ENCODE assay signal across 24 mouse cellular contexts in the genomic region with DNA sequence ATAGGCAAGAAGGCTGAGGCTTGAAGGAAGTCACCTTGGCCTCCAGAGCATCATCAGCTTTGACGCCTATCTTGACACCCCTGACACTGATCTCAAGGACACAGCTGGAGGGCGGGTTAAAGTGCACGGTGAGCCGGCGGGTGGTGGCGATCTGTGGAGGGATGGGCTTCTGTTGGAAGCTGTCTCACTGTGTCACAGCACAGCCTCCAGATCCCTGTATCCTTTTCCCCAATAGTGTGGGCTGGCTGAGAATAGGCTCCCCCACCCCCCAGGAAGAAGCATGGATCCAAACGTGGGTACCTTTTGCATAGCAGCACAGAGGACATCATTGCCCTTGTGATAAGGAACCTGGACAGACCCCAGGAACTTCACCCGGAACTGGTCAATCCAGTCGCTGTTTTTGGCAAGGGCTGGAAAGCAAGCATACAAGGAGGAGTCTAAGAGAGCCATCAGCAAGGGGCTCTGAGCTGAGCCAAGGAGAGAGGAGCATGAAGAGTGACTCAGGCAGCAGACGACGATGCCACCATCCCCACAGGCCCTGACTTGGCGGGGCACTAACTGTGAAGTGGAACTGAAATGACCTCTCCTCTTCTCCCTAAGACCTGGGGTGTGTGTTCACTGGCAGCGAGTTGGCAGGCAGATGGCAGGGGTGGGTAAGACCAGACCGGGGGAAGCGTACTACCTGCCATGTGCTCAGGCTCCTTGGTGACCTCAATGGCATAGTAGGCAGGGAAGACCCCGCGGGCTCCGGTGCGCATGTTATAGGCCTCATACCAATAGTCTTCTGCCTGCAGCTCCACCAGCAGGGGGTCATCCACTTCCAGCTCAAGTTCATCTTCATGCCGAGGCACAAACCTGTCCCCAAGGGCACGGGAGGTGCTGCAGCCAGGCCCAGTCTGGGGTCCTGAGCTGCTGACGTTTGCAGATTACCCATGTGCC. TPM values are rescaled to one million over a fixed set of nuclear protein-coding genes. Genes with fewer than 3 reads are reported as not detected.
DNase-seq lines count a peak whose midpoint lies in the region; ATAC-seq and TF ChIP-seq lines count a peak whose summit lies in the region.
"Had no signal": no experiment of that assay in that cellular context is flagged by ENCODE, and none has a peak within 500 bp of the region (broad histone marks: within the 10 kb centered on the region; RNA-seq: fewer than 3 reads in every experiment).

No protein-coding gene starts in this region.

- no peaks in the 10 kb centered on the region for H3K9me3 ChIP-seq in E14TG2a.4 (ENCODE audit: low read length)
- H3K9me3 ChIP-seq: heart, embryonic 10.5 days; limb, embryonic 10.5 days; limb, embryonic 15.5 days; liver, embryonic 15.5 days; midbrain, embryonic 12.5 days had no signal

- H3K36me3 ChIP-seq in E14TG2a.4 (ENCODE audit: insufficient read depth, low read length): peaks cover 67% of the 10 kb centered on the region

- no peak overlapping the region for H3K4me3 ChIP-seq in cerebellum, adult 2 months (replicated peaks; ENCODE audit: insufficient read depth, low read depth, low read length)
- 0 out of 2 replicates have a peak overlapping the region, but pooled peaks have one; percentile 4 for H3K4me3 ChIP-seq in layer of hippocampus, adult 2 months
- H3K4me3 ChIP-seq in E14TG2a.4 (replicated peaks; ENCODE audit: low read length): peak overlapping the region; percentile 20; the same call in 1 of the 2 replicates
- H3K4me3 ChIP-seq: heart, embryonic 10.5 days; limb, embryonic 10.5 days; limb, embryonic 15.5 days; liver, embryonic 15.5 days; midbrain, embryonic 12.5 days had no signal

- ATAC-seq in cerebellum, adult (ENCODE audit: insufficient number of reproducible peaks, low FRiP score, low TSS enrichment): no peak
- 0 out of 2 replicates have a peak, but pooled peaks have one; percentile 14 for ATAC-seq in megakaryocyte-erythroid progenitor cell, adult 5-6 weeks (replicated peaks; ENCODE audit: low FRiP score, low TSS enrichment, poor library complexity, severe bottlenecking)
- ATAC-seq: forebrain, embryonic 14.5 days; intestine, postnatal 0 days had no signal

- TF ChIP-seq POLR2A in cerebellum, adult 2 months (IDR thresholded peaks at IDR 0.05; ENCODE audit: borderline replicate concordance, insufficient read depth, low read length): no peak

- DNase-seq in cerebellum, adult 2 months: peak in 1 of 2 experiments; percentile 58
- no peak for DNase-seq in layer of hippocampus, adult 2 months (ENCODE audit: low spot score in 2 of 2)
- no peak for DNase-seq in layer of hippocampus, adult 18-20 months (ENCODE audit: low spot score in 2 of 2)
- no peak for DNase-seq in left cerebral cortex, adult 11 months (ENCODE audit: low spot score)
- DNase-seq: adrenal gland, postnatal 25 days; gastrocnemius, postnatal 14 days; heart, postnatal 36 days; kidney, adult 9 months; kidney, postnatal 10 days; lung, postnatal 36 days; thymus, postnatal 14 days had no signal

- H3K27ac ChIP-seq in cerebellum, adult 2 months (ENCODE audit: insufficient read depth, low read length): peak overlapping the region; percentile 5
- H3K27ac ChIP-seq in layer of hippocampus, adult 2 months: peak overlapping the region; percentile 96
- H3K27ac ChIP-seq: heart, embryonic 10.5 days; hindbrain, embryonic 14.5 days; limb, embryonic 10.5 days; limb, embryonic 15.5 days; liver, embryonic 15.5 days; midbrain, embryonic 12.5 days had no signal

- no peaks in the 10 kb centered on the region for H3K27me3 ChIP-seq in cerebellum, adult 2 months (ENCODE audit: control insufficient read depth, insufficient read depth, low read length)
- H3K27me3 ChIP-seq in E14TG2a.4 (ENCODE audit: insufficient read depth, low read length): peaks cover 23% of the 10 kb centered on the region
- H3K27me3 ChIP-seq: limb, embryonic 15.5 days; midbrain, embryonic 12.5 days had no signal

- H3K4me1 ChIP-seq in cerebellum, adult 2 months (ENCODE audit: control insufficient read depth, insufficient read depth, low read length): peaks cover 71% of the 10 kb centered on the region
- H3K4me1 ChIP-seq in E14TG2a.4 (replicated peaks; ENCODE audit: low read depth, low read length): peaks cover 55% of the 10 kb centered on the region

- 30% methylated on average over 22 of the region's 22 CpGs for WGBS in cerebellum, adult 2 months

- no peak for TF ChIP-seq CTCF in cerebellum, adult 2 months (IDR thresholded peaks at IDR 0.05; ENCODE audit: borderline replicate concordance, insufficient read depth, low read depth, low read length)
- TF ChIP-seq CTCF in layer of hippocampus, adult 2 months (conservative IDR thresholded peaks at IDR 0.05): peak; percentile 31
- no peak for TF ChIP-seq CTCF in E14TG2a.4 (conservative IDR thresholded peaks at IDR 0.05; ENCODE audit: low read length)

RNA-seq across cellular contexts. Expression of gene 1700029I15Rik, which starts 3.0 kb away (rescaled TPM):
- polyA plus RNA-seq in cerebellum, adult 2 months (2012; rRNA removed): 6.4 and 6.9 TPM in 2 replicates
- total RNA-seq in layer of hippocampus, adult 2 months (2021): 1 to 10 TPM; 4.5 to 5.0 TPM
- 1 to 10 TPM; 3.7 to 6.2 TPM for total RNA-seq in layer of hippocampus, adult 18-20 months (2021)
- 1.2 and 1.5 TPM in 2 replicates for total RNA-seq in megakaryocyte-erythroid progenitor cell, adult 5-6 weeks (2014; fragmentation: Nextera tagmentation)
- 1.1 and 2.5 TPM in 2 replicates for total RNA-seq in megakaryocyte-erythroid progenitor cell, adult 5-6 weeks (2017)

RNA-seq across cellular contexts. Expression of gene Large2, which starts 10.7 kb away (rescaled TPM):
- 0.62 and 1.4 TPM in 2 replicates for polyA plus RNA-seq in cerebellum, adult 2 months (2012; rRNA removed)
- 1 to 10 TPM in 1 of 2 experiments, under 1 TPM in 1; 0.98 to 1.1 TPM for total RNA-seq in layer of hippocampus, adult 2 months (2021)
- total RNA-seq in layer of hippocampus, adult 18-20 months (2021): under 1 TPM; 0.20 to 0.86 TPM
- total RNA-seq in megakaryocyte-erythroid progenitor cell, adult 5-6 weeks (2014; fragmentation: Nextera tagmentation): not detected in 2 replicates
- total RNA-seq in megakaryocyte-erythroid progenitor cell, adult 5-6 weeks (2017): not detected in 2 replicates
- total RNA-seq: heart, postnatal 36 days; megakaryocyte, adult 5-6 weeks had no signal

RNA-seq across cellular contexts. Expression of gene Pex16, which starts 10.9 kb away (rescaled TPM):
- 60.7 and 63.5 TPM in 2 replicates for polyA plus RNA-seq in cerebellum, adult 2 months (2012; rRNA removed)
- total RNA-seq in layer of hippocampus, adult 2 months (2021): 10 to 100 TPM; 34.9 to 36.1 TPM
- total RNA-seq in layer of hippocampus, adult 18-20 months (2021): 10 to 100 TPM; 31.7 to 32.8 TPM
- total RNA-seq in megakaryocyte-erythroid progenitor cell, adult 5-6 weeks (2014; fragmentation: Nextera tagmentation): 13.1 and 25.7 TPM in 2 replicates
- 12.1 and 17.2 TPM in 2 replicates for total RNA-seq in megakaryocyte-erythroid progenitor cell, adult 5-6 weeks (2017)

RNA-seq across cellular contexts. Expression of gene Mapk8ip1, which starts 15.7 kb away (rescaled TPM):
- polyA plus RNA-seq in cerebellum, adult 2 months (2012; rRNA removed): 349 TPM in 2 replicates
- total RNA-seq in layer of hippocampus, adult 2 months (2021): 100 to 1,000 TPM; 338 to 354 TPM
- 100 to 1,000 TPM; 350 to 365 TPM for total RNA-seq in layer of hippocampus, adult 18-20 months (2021)
- not detected in 2 replicates for total RNA-seq in megakaryocyte-erythroid progenitor cell, adult 5-6 weeks (2014; fragmentation: Nextera tagmentation)
- total RNA-seq in megakaryocyte-erythroid progenitor cell, adult 5-6 weeks (2017): not detected in 2 replicates
- total RNA-seq: granulocyte monocyte progenitor cell, adult 5-6 weeks had no signal

RNA-seq across cellular contexts. Expression of gene Cry2, which starts 48.5 kb away (rescaled TPM):
- polyA plus RNA-seq in cerebellum, adult 2 months (2012; rRNA removed): 79.4 and 81.8 TPM in 2 replicates
- total RNA-seq in layer of hippocampus, adult 2 months (2021): 100 to 1,000 TPM; 105 to 108 TPM
- total RNA-seq in layer of hippocampus, adult 18-20 months (2021): 100 to 1,000 TPM in 1 of 2 experiments, 10 to 100 TPM in 1; 99.0 to 111 TPM
- total RNA-seq in megakaryocyte-erythroid progenitor cell, adult 5-6 weeks (2014; fragmentation: Nextera tagmentation): 16.1 and 21.0 TPM in 2 replicates
- 8.4 and 9.6 TPM in 2 replicates for total RNA-seq in megakaryocyte-erythroid progenitor cell, adult 5-6 weeks (2017)
